Mouse (Mus musculus) cerebellum, adult 2 months (tissue): ENCODE results near the gene Edem1. TPM values are rescaled to one million over a fixed set of nuclear protein-coding genes. Genes with fewer than 3 reads are reported as not detected.

Source experiments
- DNase-seq, 2 experiments: peaks; one replicate each; pipeline ENCODE4 v3.0.0; 2021
- H3K27ac ChIP-seq: fragments of 200-500 bp; 2 replicates; pipeline ENCODE4 v1.5.1; 2012; ENCODE audit warnings: low read length, control low read depth, inconsistent platforms; ENCODE audit not compliant: insufficient read depth
- H3K27me3 ChIP-seq: fragments of 200-500 bp; 2 replicates; pipeline ENCODE4 v1.6.1; 2012; ENCODE audit warnings: inconsistent platforms, mild to moderate bottlenecking, low read length, moderate library complexity; ENCODE audit not compliant: control insufficient read depth, insufficient read depth
- H3K4me1 ChIP-seq: fragments of 200-500 bp; 2 replicates; pipeline ENCODE4 v1.6.1; 2011; ENCODE audit warnings: low read length; ENCODE audit not compliant: control insufficient read depth, insufficient read depth
- H3K4me3 ChIP-seq: fragments of 200-500 bp; replicated peaks from 2 replicates; pipeline ENCODE3; 2011; ENCODE audit warnings: mild to moderate bottlenecking, low read depth, low read length, control low read depth; ENCODE audit not compliant: insufficient read depth
- CTCF ChIP-seq: fragments of 200-500 bp; IDR thresholded peaks from 2 replicates; pipeline ENCODE4 v1.5.1; 2011; ENCODE audit warnings: low read depth, mild to moderate bottlenecking, control low read depth, low read length, moderate library complexity, borderline replicate concordance; ENCODE audit not compliant: insufficient read depth
- POLR2A ChIP-seq: fragments of 200-500 bp; IDR thresholded peaks from 2 replicates; pipeline ENCODE4 v1.6.1; 2011; ENCODE audit warnings: low read length, control low read depth, borderline replicate concordance; ENCODE audit not compliant: insufficient read depth
- WGBS: fragments of 180-500 bp; shearing (Covaris S2); methylation state at CpG from one replicate; pipeline ENCODE4 v1.1.7; 2018; 5-methylcytosine and 5-hydroxymethylcytosine counted together
- polyA plus RNA-seq: library from polyadenylated mRNA; depleted of rRNA; stranded (reverse); fragments of >200 nt; gene quantifications from 2 replicates; pipeline ENCODE4 v1.2.3, GENCODE M21; 2012

The Edem1 gene
- polyA plus RNA-seq, 1 experiment = 10.5 TPM

DNA sequence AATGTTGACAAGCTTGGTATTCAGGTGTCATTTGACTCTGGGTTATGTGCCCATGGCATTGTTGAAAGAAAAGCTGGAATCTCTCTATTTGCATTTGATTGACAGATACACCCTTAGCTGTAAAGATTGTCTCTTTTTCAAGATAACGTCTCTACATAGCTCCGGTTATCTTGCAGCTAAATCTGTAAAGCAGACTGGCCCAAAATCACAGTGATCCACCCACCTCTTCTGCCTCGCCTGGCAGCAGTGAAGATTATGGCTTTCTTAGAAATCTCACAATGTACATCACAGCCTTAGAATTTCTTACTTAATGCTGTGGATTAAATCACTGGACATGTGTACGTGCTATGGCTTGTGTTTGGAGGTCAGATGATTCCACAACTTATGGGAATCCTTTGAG is 10.9 kb upstream of the Edem1 start:
- DNase-seq = no peak
- H3K27ac ChIP-seq = no peak overlapping the region

DNA sequence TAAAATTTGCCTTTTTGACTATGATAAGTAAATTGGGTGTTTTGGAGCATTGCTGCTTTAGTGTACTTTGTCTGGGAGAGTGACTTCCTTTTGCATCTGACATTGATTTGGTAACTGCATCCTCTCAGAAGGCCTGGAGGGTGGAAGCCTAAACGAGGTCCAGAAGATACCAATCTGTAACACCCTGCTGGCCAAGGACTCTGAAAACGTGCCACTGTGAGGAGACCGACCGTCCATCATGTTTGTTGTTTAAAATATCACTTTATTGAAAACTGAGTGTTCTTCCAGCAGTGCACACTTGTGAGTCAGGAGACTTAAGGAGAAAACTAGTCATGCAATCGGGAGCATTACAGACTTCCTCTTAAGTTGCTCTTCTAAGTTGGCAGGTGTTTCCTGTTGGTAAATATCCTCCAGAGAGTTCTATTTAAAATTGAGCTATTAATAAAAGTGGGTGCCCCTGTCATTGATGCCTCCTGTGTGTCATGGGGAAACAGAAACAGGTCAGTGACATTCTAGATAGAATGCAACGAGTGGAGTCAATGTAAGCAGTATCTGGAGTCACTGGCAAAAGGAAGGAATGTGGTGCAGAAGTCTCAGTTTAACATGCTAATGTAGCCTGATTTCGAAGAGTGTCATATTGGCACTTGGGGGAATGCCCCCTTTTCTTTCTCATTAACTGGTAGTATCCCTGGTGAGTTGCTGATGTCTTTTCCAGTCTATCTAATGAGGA is 3.5 kb upstream of the Edem1 start:
- Histone ChIP-seq H3K27me3 (no peaks in the 10 kb centered on the region), H3K4me1 (peaks cover 6% of the 10 kb centered on the region; the same call in 1 of the 2 replicates), H3K4me3 (no peak overlapping the region), H3K27ac (no peak overlapping the region)
- TF ChIP-seq POLR2A (no peak), CTCF (no peak)
- DNase-seq = no peak
- WGBS = 81% methylated on average over 7 of the region's 7 CpGs

More for the DNA sequence above, 10.9 kb upstream of the Edem1 start:
- TF ChIP-seq CTCF = no peak
- no peak for TF ChIP-seq POLR2A
- Histone ChIP-seq H3K4me3 (no peak overlapping the region), H3K27me3 (no peaks in the 10 kb centered on the region), H3K4me1 (no peaks in the 10 kb centered on the region; the same call in 1 of the 2 replicates)
- WGBS = 73% methylated on average over 4 of the region's 4 CpGs

DNA sequence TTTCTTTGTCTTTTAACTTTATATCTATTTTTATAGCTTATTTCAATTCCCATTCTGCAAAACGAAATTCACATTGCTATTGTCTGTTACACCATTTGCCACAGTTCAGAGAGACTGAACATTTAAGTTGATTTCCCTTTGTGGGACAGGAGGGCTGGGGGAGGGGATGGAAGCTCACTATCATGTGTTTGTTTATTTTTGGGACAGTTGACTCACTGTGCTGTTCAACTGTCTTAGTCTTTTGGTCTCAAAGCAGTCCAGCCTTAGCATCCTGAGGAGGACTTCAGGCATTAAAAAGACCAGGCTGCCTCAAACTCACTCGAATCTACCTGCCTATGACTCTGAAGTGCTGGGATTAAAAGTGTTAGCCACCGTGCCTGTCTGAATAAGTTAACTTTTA is 2.4 kb upstream of the Edem1 start:
- peaks cover 7% of the 10 kb centered on the region; the same call in 1 of the 2 replicates for H3K4me1 ChIP-seq
- no peaks in the 10 kb centered on the region for H3K27me3 ChIP-seq
- H3K4me3 ChIP-seq = no peak overlapping the region
- no peak overlapping the region for H3K27ac ChIP-seq
- TF ChIP-seq CTCF (no peak), POLR2A (no peak)
- 79% methylated on average over 3 of the region's 3 CpGs for WGBS
- no peak for DNase-seq

DNA sequence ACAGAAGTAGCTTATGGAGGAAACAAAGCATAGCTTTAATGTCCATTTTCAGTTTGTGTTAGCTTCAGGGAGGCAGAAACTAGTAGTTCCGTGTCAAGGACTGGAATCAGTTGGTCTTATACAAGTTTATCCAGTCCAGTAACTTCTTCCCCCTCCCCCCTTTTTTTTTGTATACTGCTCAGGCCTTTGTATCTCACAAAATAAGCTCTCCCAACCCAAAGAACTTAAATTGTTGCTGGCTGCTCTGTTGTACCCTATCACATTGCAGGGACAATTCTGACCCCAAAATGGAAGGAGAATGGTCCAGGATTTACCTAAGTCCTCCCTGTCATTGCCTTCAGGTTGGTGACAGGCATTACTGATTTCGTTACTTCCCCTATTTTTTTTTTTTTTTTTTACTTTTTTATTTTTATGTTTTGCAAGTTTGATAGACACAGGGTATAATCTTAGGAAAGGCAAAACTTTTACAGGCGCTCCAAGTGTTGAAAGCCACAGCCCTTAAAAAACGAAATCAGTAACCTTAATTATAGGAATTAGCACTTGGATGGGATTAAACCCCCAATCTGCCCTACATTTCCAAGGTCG is 1.0 kb upstream of the Edem1 start:
- peaks cover 7% of the 10 kb centered on the region; the same call in 1 of the 2 replicates for H3K4me1 ChIP-seq
- H3K4me3 ChIP-seq = no peak overlapping the region
- H3K27ac ChIP-seq = no peak overlapping the region
- WGBS = 29% methylated on average over 5 of the region's 5 CpGs
- TF ChIP-seq POLR2A (no peak), CTCF (no peak)
- no peaks in the 10 kb centered on the region for H3K27me3 ChIP-seq
- no peak for DNase-seq

DNA sequence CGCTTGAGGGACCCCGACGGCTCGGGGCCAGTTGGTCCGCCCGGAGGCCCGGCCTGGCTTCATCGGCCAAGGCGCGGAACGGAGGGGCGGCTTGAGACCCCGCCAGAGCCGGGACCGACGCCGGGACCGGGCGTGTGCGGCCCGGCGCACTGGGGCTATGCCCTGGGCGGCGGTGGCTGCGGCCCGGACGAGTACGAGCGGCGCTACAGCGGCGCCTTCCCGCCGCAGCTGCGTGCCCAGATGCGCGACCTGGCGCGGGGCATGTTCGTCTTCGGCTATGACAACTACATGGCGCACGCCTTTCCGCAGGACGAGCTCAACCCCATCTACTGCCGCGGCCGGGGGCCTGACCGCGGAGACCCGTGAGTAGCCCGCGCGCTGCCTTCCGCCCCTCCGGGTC is 431 bp downstream of the Edem1 start:
- Histone ChIP-seq H3K4me3 (peak overlapping the region; percentile 87), H3K27me3 (no peaks in the 10 kb centered on the region), H3K4me1 (peaks cover 7% of the 10 kb centered on the region; the same call in 1 of the 2 replicates), H3K27ac (peak overlapping the region; percentile 81)
- WGBS = under 1% methylated on average over 56 of the region's 56 CpGs
- no peak for DNase-seq
- TF ChIP-seq CTCF = no peak
- TF ChIP-seq POLR2A = no peak

DNA sequence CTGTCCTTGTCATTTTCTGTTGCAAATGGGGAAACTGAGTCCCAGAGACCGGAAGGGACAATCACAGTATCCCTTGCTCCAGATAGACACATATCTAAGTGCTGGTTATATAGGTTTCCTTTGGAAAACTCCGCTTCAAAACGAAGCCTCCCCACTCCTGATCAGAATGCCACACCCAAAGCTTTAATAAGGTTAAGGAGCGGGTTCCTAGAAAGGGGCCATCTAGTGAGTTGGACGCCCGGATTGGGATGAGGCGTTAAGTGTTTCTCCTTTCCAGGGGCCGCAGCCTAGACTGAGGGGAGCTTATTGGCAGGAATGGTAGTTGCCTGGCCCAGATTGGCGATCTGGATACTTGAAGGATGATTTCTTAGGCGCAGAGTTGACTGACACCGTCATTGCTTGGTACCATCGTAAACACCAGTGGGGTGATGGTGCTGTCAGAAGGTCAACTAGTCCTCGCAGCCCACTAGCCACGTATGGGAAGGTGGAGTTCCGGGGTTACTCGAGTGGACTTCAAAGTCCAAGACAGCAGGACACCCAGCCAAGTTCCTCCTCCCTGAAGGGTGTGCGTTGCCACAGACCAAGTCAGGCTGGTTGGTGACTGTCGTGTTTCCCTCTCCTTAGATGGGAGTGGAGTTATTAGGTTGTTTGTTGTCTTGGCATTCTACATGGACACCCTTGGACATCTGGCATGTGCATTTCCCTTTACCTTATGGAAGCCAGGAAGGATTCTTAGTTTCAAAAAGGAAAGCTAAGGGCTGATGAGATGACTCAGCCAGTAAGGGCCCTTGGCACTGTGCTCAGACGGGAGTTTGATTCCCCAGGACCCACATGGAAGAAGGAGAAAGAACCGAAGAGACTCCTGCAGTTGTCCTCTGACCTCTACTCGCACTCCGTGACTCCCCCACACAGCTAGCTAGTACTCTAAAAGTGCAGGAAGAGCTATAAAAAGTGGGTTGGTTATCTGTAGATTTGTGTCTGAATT is 1.2 kb downstream of the Edem1 start:
- WGBS = 11% methylated on average over 22 of the region's 22 CpGs
- peaks cover 7% of the 10 kb centered on the region; the same call in 1 of the 2 replicates for H3K4me1 ChIP-seq
- DNase-seq = peak; percentile 19 to 29
- peak overlapping the region; percentile 87 for H3K4me3 ChIP-seq
- no peak for TF ChIP-seq CTCF
- no peak for TF ChIP-seq POLR2A
- H3K27me3 ChIP-seq = no peaks in the 10 kb centered on the region
- no peak overlapping the region for H3K27ac ChIP-seq

DNA sequence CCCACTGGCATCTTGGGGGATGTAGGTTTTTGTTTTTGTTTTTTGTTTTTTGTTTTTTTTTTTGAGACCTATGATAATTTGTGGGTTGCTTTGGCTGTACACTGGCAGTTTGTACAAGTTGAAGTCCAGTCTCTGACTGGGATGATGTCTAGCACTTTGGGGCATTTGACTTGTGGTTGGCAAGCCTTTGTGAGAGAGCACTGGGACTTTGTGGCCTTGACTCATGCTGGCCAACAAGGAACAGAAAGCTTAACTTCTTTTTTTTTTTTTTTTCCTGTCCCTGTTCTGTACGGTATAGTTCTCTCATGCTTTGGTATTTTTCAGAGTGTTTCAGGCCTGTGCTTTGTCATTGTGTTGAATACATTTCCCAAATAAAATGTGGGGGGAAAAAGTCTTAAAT is 3.7 kb downstream of the Edem1 start:
- 93% methylated on average over 1 of the region's 1 CpGs for WGBS
- H3K4me3 ChIP-seq = no peak overlapping the region
- H3K4me1 ChIP-seq = peaks cover 7% of the 10 kb centered on the region; the same call in 1 of the 2 replicates

More for the DNA sequence above, 3.7 kb downstream of the Edem1 start:
- no peaks in the 10 kb centered on the region for H3K27me3 ChIP-seq
- DNase-seq = no peak
- TF ChIP-seq POLR2A = no peak
- no peak for TF ChIP-seq CTCF
- no peak overlapping the region for H3K27ac ChIP-seq
